Mouse (Mus musculus) testis, adult 2 months (tissue): ENCODE data around the gene Wsb2. TPM values are rescaled to one million over a fixed set of nuclear protein-coding genes. Genes with fewer than 3 reads are reported as not detected.

Experiments
- H3K27ac ChIP-seq: fragments of 200-500 bp; 2 replicates; pipeline ENCODE4 v1.5.1; 2012; ENCODE audit warnings: low read depth, low read length; ENCODE audit not compliant: control insufficient read depth, insufficient read depth
- H3K27me3 ChIP-seq: fragments of 200-500 bp; 2 replicates; pipeline ENCODE4 v1.6.1; 2012; ENCODE audit warnings: mild to moderate bottlenecking, low read length, moderate library complexity; ENCODE audit not compliant: control insufficient read depth, insufficient read depth
- H3K36me3 ChIP-seq: fragments of 200-500 bp; 2 replicates; pipeline ENCODE4 v1.6.1; 2012; ENCODE audit warnings: mild to moderate bottlenecking, low read length; ENCODE audit not compliant: control insufficient read depth, insufficient read depth
- H3K4me1 ChIP-seq: fragments of 200-500 bp; 2 replicates; pipeline ENCODE4 v1.6.1; 2012; ENCODE audit warnings: low read length; ENCODE audit not compliant: control insufficient read depth, insufficient read depth
- H3K4me3 ChIP-seq: fragments of 200-500 bp; 2 replicates; pipeline ENCODE4 v1.5.1; 2012; ENCODE audit warnings: low read depth, mild to moderate bottlenecking, low read length, moderate library complexity, mixed read lengths; ENCODE audit not compliant: control insufficient read depth
- CTCF ChIP-seq: fragments of 200-500 bp; IDR thresholded peaks from 2 replicates; pipeline ENCODE4 v1.5.1; 2012; ENCODE audit warnings: low read depth, mild to moderate bottlenecking, inconsistent platforms, low read length, moderate library complexity; ENCODE audit not compliant: control insufficient read depth, insufficient read depth, insufficient replicate concordance
- POLR2A ChIP-seq: fragments of 200-500 bp; IDR thresholded peaks from 2 replicates; pipeline ENCODE4 v1.6.1; 2012; ENCODE audit warnings: low read depth, mild to moderate bottlenecking, inconsistent platforms, low read length, moderate library complexity; ENCODE audit not compliant: control insufficient read depth
- polyA plus RNA-seq: library from polyadenylated mRNA; depleted of rRNA; stranded (reverse); fragments of >200 nt; gene quantifications from 2 replicates; pipeline ENCODE4 v1.2.3, GENCODE M21; 2012

Wsb2 gene
- polyA plus RNA-seq, 1 experiment = 56.3 TPM

GRCm38 (mm10) chr5:117380199-117380598 is 23.1 kb downstream of the Wsb2 start:
- H3K4me3 ChIP-seq = no peak overlapping the region
- peaks cover 7% of the 10 kb centered on the region for H3K4me1 ChIP-seq
- H3K27me3 ChIP-seq = no peaks in the 10 kb centered on the region
- no peak overlapping the region for H3K27ac ChIP-seq
- TF ChIP-seq CTCF (no peak), POLR2A (no peak)
- no peaks in the 10 kb centered on the region for H3K36me3 ChIP-seq

GRCm38 (mm10) chr5:117381785-117382184 is 24.7 kb downstream of the Wsb2 start:
- TF ChIP-seq CTCF (no peak), POLR2A (no peak)
- no peaks in the 10 kb centered on the region for H3K27me3 ChIP-seq
- H3K4me3 ChIP-seq = no peak overlapping the region
- no peak overlapping the region for H3K27ac ChIP-seq
- H3K4me1 ChIP-seq = peaks cover 7% of the 10 kb centered on the region
- H3K36me3 ChIP-seq = no peaks in the 10 kb centered on the region

GRCm38 (mm10) chr5:117383198-117383597 is 26.1 kb downstream of the Wsb2 start:
- no peaks in the 10 kb centered on the region for H3K36me3 ChIP-seq
- peaks cover 9% of the 10 kb centered on the region for H3K4me1 ChIP-seq
- TF ChIP-seq POLR2A (no peak), CTCF (no peak)
- no peak overlapping the region for H3K27ac ChIP-seq
- no peaks in the 10 kb centered on the region for H3K27me3 ChIP-seq
- H3K4me3 ChIP-seq = no peak overlapping the region

- Histone ChIP-seq H3K27ac (no peak overlapping the region), H3K27me3 (no peaks in the 10 kb centered on the region), H3K36me3 (no peaks in the 10 kb centered on the region), H3K4me3 (peak overlapping the region; percentile 93), H3K4me1 (peaks cover 4% of the 10 kb centered on the region)
- TF ChIP-seq POLR2A (no peak), CTCF (peak; percentile 29; the same call in 1 of the 2 replicates)
These were observed 31.2 kb downstream of the Wsb2 start for GRCm38 (mm10) chr5:117388296-117388751.

GRCm38 (mm10) chr5:117388877-117389276 is 31.8 kb downstream of the Wsb2 start, which contains the start of gene Rfc5:
Rfc5 (minus strand) TSS chr5:117389047.
- peak within 1 kb of the TSS; percentile 93 for H3K4me3 ChIP-seq
- H3K36me3 ChIP-seq = no peaks in the 10 kb centered on the region
- no peak within 1 kb of the TSS; the same call in 1 of the 2 replicates for H3K27ac ChIP-seq
- H3K4me1 ChIP-seq = peaks cover 4% of the 10 kb centered on the region
- H3K27me3 ChIP-seq = no peaks in the 10 kb centered on the region
- TF ChIP-seq POLR2A = peak; percentile 54; the same call in 1 of the 2 replicates
- TF ChIP-seq CTCF = no peak

- no peaks in the 10 kb centered on the region for H3K36me3 ChIP-seq
- no peaks in the 10 kb centered on the region for H3K27me3 ChIP-seq
- H3K27ac ChIP-seq = no peak overlapping the region
- peaks cover 4% of the 10 kb centered on the region for H3K4me1 ChIP-seq
- no peak overlapping the region for H3K4me3 ChIP-seq
- TF ChIP-seq POLR2A (no peak), CTCF (no peak)
These were observed 33.8 kb downstream of the Wsb2 start for GRCm38 (mm10) chr5:117390895-117391294.

- no peak overlapping the region for H3K4me3 ChIP-seq
- H3K36me3 ChIP-seq = no peaks in the 10 kb centered on the region
- TF ChIP-seq CTCF = no peak
- no peak for TF ChIP-seq POLR2A
- no peak overlapping the region for H3K27ac ChIP-seq
- H3K27me3 ChIP-seq = no peaks in the 10 kb centered on the region
- no peaks in the 10 kb centered on the region for H3K4me1 ChIP-seq
These were observed 38.7 kb downstream of the Wsb2 start for GRCm38 (mm10) chr5:117395834-117396233.
